Mouse (Mus musculus): ENCODE measurements at regions not wholly inside any gene's neighbourhood (a gene's known extent, or its start where the extent isn't known, plus 50 kb on each side); places are given as distances from the start of the nearest gene placed in this dataset.

DNA sequence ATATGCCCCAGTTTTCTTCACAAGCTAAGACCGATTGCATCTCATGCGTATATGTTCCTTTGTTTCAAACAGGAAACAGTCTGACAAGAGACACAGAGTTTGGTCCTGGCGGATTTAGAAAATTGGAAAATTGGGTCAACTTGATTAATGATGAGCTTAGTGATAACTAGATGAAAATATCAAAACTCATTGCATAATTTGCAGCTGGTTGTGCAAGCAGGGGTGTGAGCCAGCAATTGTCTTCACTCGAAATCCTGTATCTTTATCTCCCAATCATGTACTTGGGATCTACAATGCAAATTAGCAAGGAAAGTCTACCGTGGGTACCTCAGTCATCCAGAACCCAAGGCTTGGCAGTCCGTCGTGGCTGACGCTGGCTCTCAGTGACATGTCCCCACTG is 128.9 kb upstream of the N6amt1 start:
- DNase-seq = peak; percentile 28

DNA sequence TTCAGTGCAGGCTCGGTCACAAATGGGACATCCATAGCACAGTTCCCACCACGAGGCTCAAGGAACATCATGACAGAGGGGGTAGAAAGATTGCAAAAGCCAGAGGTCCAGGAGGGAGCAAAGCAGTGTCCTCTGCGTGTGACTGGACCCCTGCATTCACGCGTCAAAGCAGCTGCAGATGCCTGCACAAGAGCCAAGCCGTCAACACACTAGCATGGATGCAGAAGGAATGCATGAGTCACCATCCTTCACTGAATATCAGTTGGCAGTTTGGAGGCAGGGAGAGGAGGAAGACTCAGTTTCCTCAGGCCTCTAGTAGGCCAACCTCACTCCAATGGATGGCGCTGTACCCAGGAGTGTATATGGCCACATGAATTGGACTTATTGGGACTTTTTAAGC is 130.0 kb upstream of the N6amt1 start:
- peak; percentile 89 for DNase-seq

DNA sequence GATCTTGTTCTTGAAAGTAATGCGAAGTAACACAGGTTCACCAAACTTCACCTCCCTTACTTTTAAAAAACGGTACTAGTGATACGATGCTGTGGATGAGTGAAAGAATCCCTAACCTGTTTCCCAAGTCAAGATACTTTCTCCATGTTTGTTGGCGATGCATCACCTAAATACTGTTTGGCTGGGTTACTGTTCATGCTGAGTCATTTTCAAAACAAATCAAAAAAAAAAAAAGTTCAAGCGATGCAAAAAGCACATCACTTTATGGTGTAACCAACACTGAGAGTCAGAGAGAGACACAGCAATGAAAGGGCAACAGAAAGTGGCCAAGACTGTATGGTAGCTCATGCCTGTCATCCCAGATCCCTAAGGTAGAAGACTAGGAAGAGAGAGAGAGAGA is 133.4 kb upstream of the N6amt1 start:
- DNase-seq = no peak

DNA sequence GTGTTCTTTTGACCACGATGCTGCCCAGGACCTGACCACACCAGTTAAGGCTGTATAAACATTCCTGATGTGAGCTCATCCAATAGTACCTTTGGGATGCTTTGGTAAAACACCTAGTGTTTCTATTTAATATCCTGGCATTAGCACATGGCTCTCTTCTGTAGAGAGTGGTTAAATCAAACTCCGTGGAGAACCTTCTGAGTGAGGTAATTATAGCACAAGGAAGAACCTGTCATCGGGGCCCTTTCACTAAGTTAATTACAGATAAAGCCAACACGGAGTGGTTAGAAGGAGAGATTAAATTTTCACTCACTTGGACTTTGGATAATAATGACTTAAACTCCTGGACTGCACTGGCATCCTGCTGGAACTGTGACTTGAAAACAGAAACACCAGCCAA is 133.8 kb upstream of the N6amt1 start:
- no peak for DNase-seq

DNA sequence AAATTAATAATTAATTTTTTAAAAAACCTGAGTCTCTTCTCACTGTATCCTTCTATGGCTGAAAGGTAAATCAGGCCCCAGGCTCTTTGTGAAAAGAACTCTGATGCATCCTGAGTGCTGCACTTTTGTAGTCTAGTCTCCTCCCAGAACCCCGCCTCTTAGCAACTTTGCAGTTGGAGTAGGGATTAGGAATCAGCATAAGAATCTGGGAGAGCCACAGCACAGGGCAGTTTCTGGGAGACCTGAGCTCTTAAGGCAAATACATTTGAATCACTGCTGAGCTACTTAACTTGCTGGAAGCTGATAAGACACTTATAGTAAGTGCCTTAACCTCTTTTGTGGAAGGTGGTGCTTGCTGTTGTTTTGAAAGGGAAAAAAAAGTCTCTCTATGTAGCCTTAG is 146.1 kb upstream of the N6amt1 start:
- no peak for DNase-seq

DNA sequence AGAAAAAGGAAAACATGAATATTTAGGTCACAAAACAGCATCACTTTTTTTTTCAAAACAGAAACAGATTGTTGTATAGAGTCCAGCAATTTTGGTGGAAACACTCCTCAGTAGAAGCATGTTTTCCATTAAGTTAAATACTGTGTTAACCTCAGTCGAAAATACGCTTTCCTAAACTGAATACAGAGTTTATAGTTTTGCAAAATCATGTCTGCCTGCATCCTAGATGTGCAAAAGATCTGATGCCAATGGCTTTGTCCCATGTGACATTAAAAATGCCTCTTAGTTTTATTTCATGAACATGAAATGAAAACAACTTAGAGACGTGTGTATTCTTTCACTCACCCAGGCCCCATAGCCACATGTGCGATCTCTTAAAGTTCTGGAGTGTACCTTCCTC is 163.5 kb upstream of the N6amt1 start:
- no peak for DNase-seq

DNA sequence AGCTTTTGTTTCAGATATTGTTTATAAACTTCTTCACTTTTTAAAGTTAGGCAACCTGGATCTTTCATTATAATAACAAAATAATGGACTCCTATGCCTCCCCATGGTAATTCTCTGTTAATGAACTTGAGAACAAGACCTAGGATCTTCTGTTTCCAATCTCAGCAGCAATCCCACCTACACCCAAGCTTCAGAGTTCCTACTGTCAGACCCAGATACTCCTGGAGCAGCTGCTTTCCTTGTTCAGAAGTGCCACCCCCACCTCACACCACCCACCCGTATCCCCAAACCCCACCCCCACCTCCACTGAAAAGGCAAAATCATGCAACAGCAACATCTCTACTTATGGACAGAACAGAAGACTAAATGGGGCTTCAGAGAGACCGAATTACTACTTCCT is 165.2 kb upstream of the N6amt1 start:
- DNase-seq = no peak

DNA sequence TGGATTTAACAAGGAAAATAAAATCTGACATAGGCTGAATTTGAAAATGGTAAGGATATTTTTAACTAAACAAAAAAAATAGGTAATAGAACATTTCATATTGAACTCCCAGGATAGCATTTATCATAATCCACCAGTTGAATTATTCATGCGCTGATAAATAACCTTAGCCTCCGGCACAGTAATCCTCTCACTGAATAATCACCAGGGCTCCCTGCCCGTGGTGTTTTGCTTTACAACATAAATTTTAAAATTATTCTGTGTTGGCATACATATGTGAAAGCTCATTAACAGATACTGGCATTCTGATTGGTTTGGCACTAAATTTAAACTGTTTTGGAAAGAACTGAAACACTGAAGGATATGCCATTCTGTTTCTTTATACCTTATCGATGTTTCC is 181.6 kb upstream of the N6amt1 start:
- no peak for DNase-seq

DNA sequence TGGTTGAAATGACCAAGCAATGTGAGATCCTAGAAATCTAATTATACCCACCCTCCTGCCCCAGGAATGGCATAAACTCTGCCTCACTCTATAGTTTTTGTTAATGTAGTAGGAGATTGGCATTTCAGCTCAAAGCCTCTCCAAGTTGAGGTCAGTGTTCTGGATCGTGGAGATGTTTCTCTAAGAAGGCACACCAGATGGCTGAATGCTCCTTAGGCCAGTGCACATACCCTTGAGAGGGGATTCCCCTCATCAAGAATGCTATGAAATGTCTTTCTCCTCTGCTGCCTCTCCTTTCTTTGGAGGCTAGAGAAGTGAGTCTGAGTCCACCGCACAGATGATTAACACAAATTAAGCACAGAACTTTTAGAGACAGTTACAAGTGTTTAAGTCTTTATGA is 214.7 kb upstream of the N6amt1 start:
- peak; percentile 17 for DNase-seq

DNA sequence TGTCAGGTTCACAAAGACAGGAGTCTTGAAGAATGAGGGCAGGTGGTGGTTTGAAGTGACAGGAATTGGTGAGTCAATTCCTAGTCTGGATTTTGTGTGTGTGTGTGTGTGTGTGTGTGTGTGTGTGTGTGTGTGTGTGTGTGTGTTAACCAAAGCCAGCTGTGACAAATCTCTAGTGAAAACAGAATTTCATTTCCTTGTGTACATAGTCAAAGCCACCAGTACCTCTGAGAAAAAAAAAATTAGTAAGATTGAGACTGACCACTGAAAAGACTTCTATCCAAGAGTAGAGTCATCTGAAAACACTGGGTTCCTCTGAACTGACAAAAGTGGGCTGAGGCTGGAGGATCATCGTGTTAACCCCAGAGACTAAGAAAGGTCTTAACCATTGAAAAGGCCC is 217.5 kb upstream of the N6amt1 start:
- DNase-seq = peak; percentile 12

DNA sequence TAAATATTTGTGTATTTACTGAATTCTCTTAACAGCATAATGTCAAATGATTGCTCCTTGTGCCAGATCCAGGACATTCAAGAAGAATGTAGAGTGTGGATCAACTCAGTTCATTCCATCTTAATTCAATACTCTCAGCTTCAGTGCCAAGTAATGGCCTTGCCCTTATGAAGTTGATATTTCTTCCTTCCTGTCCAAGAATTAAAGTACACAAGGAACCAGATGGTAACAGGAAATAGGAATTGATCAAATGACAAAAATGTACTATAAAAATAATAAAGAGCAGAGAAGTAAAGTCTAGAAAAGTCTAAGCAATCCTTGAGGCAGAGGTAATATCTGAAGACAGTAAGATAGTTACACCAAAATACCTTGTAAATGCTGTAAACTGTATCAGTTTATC is 219.5 kb upstream of the N6amt1 start:
- no peak for DNase-seq

DNA sequence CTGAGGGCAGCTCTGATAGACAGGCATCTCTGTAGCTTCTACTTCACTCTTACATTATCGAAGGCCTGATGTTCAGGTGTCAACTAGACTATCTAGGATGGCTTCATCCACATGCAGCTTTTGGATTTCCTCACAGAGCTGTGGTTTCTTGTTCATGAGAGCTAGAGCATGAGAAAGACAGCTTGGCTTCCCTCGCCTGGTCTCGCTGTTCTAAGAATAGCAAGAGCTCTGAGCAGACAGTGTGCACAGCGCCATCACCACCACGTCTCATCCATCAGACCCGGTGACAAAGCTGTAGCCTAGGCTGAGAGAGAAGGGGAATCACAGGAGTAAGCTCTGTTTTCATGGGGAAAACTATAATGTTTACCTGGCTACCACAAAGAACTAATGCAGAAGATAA is 220.1 kb upstream of the N6amt1 start:
- peak; percentile 79 for DNase-seq

DNA sequence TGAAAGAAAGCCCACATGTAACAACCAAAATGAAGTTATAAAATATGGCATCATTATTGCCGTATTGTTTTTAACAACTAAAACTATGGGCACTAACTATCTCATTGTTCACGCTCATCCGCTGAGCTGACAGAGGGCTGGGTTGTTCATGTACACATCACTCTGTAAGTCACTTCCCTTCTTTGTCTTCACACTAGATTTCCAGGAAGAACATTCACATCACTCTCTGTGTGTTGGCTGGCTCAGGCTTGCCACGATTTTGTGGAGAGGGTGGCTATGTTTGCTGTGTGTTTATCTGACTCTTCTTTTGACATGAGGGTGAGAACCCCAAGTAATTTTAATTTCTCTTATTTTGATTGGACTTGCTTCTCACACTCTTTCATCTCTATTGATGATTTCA is 221.9 kb upstream of the N6amt1 start:
- DNase-seq = no peak

DNA sequence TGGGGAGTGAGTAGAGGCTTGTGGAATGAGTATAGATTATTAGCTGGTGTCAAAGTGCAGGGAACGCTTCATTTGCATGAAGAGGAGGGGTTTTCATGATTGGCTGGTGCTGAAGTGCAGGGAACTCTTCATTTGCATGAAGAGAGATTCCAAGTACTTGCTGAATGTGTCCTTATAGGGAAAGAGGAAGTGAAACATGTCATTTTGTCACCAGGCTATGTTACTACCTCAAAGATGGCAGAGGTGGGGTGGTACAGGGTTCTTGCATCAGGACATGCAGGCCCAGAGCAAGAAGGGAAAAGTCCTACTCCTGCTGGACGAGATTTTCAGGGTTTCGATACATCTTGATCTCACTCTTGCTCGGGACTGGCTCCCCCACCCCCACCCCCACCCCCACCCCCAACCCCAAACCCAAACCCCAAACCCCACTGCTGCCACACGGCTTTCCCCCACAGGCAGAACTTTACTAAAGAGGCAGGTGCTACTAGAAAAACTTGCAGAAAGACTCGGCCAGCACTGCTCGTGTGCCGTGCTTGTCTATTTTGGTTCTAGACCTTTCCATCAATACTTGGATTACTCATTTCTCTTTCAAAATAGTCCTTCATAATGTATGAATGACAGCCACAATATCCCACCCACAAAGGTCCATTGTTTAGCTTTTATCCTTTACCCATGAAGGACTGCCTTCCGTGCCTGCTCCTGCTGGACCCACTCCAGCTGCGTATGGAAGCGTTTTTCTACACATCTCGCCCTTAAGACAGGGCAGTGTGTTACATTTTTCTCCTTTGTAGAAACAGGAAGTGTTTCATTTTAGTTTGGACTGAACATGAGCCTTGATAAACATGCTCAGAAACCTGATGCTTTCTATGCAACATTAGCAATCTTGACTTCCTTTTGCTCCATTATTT is 223.0 kb upstream of the N6amt1 start:
- peak; percentile 80 for DNase-seq

DNA sequence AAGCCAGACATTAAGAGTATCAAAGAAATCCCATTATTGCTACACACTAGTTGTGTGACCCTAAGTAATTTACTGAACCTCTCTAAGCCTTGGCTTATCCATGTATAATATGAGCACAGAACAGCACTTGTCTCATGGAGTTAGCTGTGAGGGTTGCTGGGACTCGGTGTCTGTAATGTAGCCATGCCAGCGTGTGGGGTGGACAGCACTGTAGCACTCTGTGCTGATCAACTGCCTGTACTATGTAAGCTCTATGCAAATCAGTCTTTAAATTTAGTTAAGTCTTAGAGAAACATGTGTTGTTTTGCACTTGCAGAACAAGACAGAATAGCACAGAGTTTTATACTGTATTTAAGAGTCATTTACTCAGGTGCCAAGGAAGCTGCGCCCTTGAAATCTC is 225.0 kb upstream of the N6amt1 start:
- DNase-seq = no peak

DNA sequence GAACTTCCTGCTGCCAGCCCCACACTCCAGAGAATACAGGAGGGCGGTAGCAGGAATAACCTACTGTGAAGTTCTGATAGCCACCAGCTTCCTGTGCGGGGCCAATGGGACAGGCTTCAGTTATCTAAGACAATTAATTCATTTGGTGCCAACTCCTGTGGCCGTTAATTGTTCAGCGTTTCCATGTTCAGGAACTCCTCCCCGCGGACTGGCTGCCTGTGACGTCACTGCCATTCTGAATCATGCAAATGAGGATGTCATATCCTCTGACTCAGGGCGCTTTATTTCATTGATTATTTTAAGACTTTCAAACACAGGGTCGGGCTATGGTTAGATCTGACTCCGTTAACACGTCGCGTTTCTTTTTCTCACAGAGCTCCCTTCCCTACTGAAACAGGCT is 225.8 kb upstream of the N6amt1 start:
- peak; percentile 98 for DNase-seq

DNA sequence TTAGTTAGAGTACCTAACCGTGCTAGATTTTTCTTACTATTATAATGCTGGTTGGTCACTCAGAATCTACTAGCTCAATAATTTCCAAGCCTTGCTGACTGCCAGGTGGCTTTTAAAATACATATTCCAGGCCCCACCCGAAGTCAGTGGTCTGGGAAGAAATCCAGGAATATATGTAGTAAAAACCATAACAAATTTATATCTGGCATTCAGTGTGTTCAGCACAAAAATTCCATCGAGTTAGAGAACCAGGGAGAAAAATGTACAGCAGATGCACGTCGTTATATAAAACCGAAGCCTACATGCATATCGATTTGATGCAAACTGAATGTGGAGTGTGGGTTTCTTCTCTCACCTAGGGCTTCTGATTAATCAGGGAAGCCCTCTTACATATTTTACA is 229.5 kb upstream of the N6amt1 start:
- DNase-seq = no peak

DNA sequence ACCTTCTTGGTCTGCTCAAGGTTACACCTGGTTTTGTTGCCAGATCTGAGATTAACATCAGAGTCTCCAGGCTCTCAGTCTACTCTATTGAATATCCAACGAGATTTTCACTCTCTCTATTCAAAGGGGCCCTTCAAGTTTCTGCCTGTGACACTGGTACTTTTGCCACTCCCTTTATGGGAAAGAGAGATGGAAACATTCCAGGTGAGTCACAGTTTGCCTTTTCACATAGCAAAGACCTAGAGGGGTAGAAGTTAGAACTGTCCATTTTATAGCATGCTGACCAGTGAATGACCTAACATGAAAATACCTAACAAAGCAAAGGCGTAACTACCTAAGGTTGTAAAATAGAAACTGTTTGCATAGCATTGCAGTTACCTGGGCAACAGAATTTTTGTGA is 250.4 kb upstream of the N6amt1 start:
- no peak for DNase-seq

DNA sequence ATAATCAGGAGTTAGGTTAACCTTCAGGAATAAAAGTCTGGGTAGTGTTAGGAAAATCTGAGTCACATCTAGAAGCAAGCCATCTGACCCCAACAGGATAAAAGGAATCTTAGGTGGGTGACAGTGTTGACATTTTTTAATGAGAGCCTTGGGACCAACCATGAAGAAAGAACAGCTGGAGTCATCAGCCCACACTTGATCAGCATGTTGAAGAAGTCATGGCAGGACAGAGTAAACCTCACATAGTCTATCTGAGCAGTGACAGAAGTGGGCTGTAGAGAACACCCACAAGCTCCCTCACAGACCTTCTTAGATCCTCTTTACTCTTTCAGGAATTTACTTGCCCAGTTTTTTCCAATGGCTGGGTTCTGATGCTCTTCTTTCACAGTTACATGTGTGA is 251.9 kb upstream of the N6amt1 start:
- no peak for DNase-seq

DNA sequence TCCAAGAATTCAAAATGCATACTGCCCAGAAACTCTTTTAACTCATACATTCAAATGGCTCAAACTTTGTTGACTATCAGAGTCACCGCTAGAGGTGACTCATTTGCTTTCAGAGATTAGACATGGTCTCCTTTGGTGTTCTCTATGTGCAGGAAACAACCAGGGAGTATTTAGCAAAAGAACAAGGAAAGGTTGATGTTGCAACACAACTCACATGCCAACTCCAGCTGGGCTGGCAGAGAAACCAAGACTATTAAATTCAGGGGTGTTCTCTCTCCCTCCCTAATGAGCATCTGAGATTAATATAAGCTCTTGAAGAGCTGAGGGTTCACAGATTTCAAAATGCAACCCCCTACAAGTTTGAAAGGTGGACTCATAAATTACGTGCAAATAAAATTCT is 262.0 kb upstream of the N6amt1 start:
- DNase-seq = no peak

DNA sequence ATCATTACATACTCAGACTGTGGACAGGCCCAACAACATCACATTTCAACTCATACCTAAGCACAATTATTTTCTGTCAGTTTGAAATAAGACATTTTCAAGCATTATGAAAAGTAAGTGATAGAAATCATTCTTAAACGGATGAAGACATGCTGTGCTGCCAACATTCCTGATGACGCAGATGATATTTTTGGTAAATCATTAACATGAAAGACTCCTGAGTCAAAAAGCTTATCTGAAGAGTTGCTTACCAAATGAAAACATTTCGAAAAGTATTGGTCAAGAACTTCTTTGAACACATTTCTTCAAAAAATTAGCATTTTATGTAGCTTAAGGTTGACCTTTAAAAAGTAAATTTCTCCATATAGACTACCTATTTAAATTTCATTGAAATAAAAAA is 264.7 kb upstream of the N6amt1 start:
- DNase-seq = no peak

DNA sequence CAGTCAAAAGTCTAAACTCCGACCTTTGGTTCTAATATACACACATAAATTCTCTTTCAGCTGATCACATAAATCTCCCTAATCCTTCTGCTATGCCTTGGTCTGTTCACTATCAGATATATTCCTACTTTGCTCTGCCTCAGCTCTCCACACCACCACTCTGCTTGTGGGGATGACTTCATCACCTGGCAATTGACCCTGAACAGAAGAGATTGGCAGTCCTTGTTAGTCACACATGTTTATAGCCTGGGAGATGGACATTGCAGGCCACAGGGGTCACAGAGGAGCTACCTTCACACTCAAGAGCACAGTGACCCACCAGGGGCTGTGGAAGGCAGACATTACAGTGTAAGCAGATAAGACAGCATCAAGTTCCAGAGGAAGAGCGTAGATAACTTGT is 270.5 kb upstream of the N6amt1 start:
- DNase-seq = no peak

DNA sequence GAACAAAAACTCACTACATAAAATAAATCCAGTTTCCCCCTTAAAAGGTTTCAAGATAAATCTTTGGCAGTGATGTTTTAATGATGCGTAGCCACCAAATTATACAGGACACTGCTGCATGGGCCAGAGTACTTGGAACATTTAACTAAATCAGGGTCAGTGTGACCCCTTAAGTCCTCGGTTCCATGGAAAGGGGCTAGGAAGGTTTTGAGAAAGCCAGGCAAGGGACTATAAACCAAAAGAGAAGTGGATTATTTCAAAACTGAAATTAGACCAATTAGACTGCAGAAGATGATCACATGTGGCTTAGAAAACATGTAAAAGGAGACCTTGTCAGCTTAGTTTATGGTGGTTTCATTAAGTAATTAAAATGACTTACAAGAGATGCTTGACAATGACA is 276.6 kb upstream of the N6amt1 start:
- DNase-seq = no peak

DNA sequence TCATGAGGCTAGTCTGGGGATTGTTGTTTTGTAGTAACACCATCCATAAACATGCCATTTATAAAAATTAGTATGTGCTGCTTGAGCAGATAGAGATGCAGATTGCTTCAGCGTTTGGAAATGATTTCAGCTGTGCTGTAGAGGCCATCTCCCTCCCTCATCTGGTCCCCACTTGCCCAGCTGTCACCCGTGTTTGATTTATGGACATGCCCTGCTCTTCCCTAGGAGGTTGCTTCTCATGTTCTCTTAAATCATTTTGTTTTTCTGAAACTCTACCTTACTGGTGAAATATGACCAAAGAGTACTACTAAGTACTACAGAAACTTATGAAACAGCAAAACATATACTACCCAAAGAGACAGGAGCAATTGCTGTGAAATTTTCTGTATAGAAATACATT is 284.7 kb upstream of the N6amt1 start:
- no peak for DNase-seq

DNA sequence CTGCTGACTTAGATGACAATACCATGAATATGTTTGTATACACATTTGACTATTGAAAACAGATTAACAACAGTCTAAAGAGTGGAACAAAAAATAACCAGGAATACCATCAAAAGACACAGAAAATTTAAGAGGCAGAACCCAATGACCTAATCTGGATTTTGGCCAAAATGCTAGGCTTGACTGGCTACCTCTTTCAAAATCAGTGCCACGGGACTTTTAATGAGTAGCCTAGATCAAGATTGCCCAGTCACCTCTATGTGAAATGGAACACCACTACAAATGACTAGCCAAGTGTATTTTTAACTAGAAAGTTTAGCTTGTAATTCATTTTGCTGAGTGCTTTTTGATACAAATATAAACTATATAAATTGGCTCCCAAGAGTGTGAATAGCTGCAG is 286.0 kb upstream of the N6amt1 start:
- no peak for DNase-seq
